In the genomic region with DNA sequence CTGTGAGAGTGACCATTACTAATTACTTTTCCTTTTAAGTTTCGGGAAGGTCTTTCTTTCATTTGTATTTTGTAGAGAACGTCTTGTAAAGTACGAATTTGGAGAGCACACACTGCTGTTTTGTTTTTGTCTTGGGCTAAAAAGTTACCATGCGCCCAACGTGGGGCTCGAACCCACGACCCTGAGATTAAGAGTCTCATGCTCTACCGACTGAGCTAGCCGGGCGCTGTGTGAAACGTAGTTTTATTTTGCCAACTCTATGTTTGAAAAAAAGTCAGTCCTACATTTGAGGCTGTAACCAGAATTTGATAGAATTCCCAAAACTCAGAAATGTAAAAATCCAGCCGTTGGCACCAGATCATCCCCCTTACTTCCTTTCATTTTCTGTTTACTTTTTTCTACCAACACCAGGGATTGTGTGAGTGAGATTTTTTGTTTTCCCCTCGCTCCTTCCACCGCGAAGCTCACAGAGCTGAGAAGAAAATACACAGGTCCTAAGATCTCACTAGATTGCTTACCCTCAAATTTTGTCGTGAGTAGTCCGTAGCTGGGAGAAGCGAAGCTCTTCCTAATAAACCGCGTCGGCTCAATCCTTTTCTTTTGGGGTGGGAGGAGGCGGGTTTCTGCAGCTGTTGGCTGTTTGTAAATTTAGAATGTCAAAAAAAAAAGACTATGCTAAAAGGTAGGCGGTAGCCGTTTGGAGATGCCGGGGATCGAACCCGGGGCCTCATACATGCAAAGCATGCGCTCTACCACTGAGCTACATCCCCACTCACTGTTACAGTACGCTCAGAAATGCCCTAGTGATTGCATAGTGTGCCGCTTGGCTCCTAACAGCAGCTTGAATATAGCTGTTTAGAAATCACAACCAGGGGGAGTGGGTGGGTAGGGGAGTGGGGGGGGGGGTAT, we compare ENCODE assay signal across 8 mouse cellular contexts. TPM values are rescaled to one million over a fixed set of nuclear protein-coding genes. Genes with fewer than 3 reads are reported as not detected.
A peak's percentile ranks its signal among the peaks of the same experiment; 100 is the strongest.
DNase-seq lines count a peak whose midpoint lies in the region; ATAC-seq and TF ChIP-seq lines count a peak whose summit lies in the region.

No protein-coding gene starts in this region.

- no peak for TF ChIP-seq CTCF in ES-Bruce4 (IDR thresholded peaks at IDR 0.05; ENCODE audit: low read depth, low read length)

- TF ChIP-seq POLR2A in ES-Bruce4 (IDR thresholded peaks at IDR 0.05; ENCODE audit: insufficient read depth, low read length): no peak

- H3K9ac ChIP-seq in ES-Bruce4 (ENCODE audit: low read depth, poor library complexity, severe bottlenecking): peak overlapping the region; percentile 92
- H3K9ac ChIP-seq in forebrain, embryonic 14.5 days (ENCODE audit: low read length): peak overlapping the region; percentile 69
- peak overlapping the region; percentile 57 for H3K9ac ChIP-seq in neural tube, embryonic 14.5 days (replicated peaks; ENCODE audit: low read depth, low read length)

- peak; percentile 92 for ATAC-seq in forebrain, embryonic 14.5 days
- ATAC-seq in neural tube, embryonic 14.5 days (ENCODE audit: low read depth): peak; percentile 92

- WGBS in forebrain, embryonic 14.5 days: under 1% methylated on average over 30 of the region's 30 CpGs
- WGBS in neural tube, embryonic 14.5 days: under 1% methylated on average over 30 of the region's 30 CpGs

- 0 out of 2 replicates have a peak, but pooled peaks have one; percentile 16 for TF ChIP-seq EP300 in ES-Bruce4 (IDR thresholded peaks at IDR 0.05; ENCODE audit: insufficient read depth, low read depth, low read length)

- 0 out of 2 replicates have a peak overlapping the region, but pooled peaks have one; percentile 24 for H3K27ac ChIP-seq in ES-Bruce4 (ENCODE audit: insufficient read depth, low read length)
- peak overlapping the region; percentile 50; the same call in 1 of the 2 replicates for H3K27ac ChIP-seq in forebrain, embryonic 14.5 days (ENCODE audit: low read depth, low read length)
- peak overlapping the region; percentile 35; the same call in 1 of the 2 replicates for H3K27ac ChIP-seq in neural tube, embryonic 14.5 days (ENCODE audit: low read depth, low read length)

- intact Hi-C loops in heart, postnatal 14 days (cut with DNase I): loop anchor here (1.0 to 2.0 kb wide), 2 partner anchors 15 to 22 kb away; no protein-coding TSS in a partner anchor

- DNase-seq in cerebellum, adult 11 months: peak; percentile 88
- peak; percentile 93 for DNase-seq in forebrain, embryonic 14.5 days (ENCODE audit: low spot score)
- DNase-seq in heart, postnatal 14 days: peak; percentile 92
- DNase-seq in layer of hippocampus, adult 11-12 months (ENCODE audit: low spot score): peak; percentile 92
- peak; percentile 91 to 93 for DNase-seq in lung, adult 18-20 months
- peak; percentile 79 for DNase-seq in testis, postnatal 14 days (ENCODE audit: low spot score)

- no peaks in the 10 kb centered on the region for H3K4me1 ChIP-seq in ES-Bruce4 (ENCODE audit: control insufficient read depth, insufficient read depth, low read length)
- H3K4me1 ChIP-seq in forebrain, embryonic 14.5 days (ENCODE audit: control insufficient read depth, insufficient read depth, low read length): peaks cover 4% of the 10 kb centered on the region; the same call in 1 of the 2 replicates
- H3K4me1 ChIP-seq in neural tube, embryonic 14.5 days (ENCODE audit: control insufficient read depth, insufficient read depth, low read length): no peaks in the 10 kb centered on the region

- H3K9me3 ChIP-seq in ES-Bruce4 (replicated peaks; ENCODE audit: control insufficient read depth, insufficient read depth, low read length, poor library complexity, severe bottlenecking): no peaks in the 10 kb centered on the region
- no peaks in the 10 kb centered on the region for H3K9me3 ChIP-seq in forebrain, embryonic 14.5 days (replicated peaks; ENCODE audit: control insufficient read depth, low read length)
- H3K9me3 ChIP-seq in neural tube, embryonic 14.5 days (ENCODE audit: control insufficient read depth, low read length): no peaks in the 10 kb centered on the region

- H3K4me2 ChIP-seq in forebrain, embryonic 14.5 days (ENCODE audit: low read length): peak overlapping the region; percentile 56
- peak overlapping the region; percentile 48 for H3K4me2 ChIP-seq in neural tube, embryonic 14.5 days (ENCODE audit: low read depth, low read length)

- peak overlapping the region; percentile 90 for H3K4me3 ChIP-seq in ES-Bruce4 (ENCODE audit: low read depth, low read length)
- H3K4me3 ChIP-seq in forebrain, embryonic 14.5 days (ENCODE audit: low read depth, low read length): peak overlapping the region; percentile 56
- peak overlapping the region; percentile 53 for H3K4me3 ChIP-seq in neural tube, embryonic 14.5 days (ENCODE audit: low read depth, low read length)

- 0 out of 2 replicates have a peak, but pooled peaks cover 3% of the 10 kb centered on the region for H3K27me3 ChIP-seq in ES-Bruce4 (ENCODE audit: control insufficient read depth, insufficient read depth, low read length, poor library complexity, severe bottlenecking)
- 0 out of 2 replicates have a peak, but pooled peaks cover 5% of the 10 kb centered on the region for H3K27me3 ChIP-seq in forebrain, embryonic 14.5 days (replicated peaks; ENCODE audit: control insufficient read depth, insufficient read depth, low read length)
- H3K27me3 ChIP-seq in neural tube, embryonic 14.5 days (ENCODE audit: control insufficient read depth, insufficient read depth, low read length): peaks cover 2% of the 10 kb centered on the region; the same call in 1 of the 2 replicates

- no peaks in the 10 kb centered on the region for H3K36me3 ChIP-seq in ES-Bruce4 (ENCODE audit: control insufficient read depth, insufficient read depth, low read length, poor library complexity, severe bottlenecking)
- H3K36me3 ChIP-seq in forebrain, embryonic 14.5 days (ENCODE audit: control insufficient read depth, insufficient read depth, low read length): no peaks in the 10 kb centered on the region
- H3K36me3 ChIP-seq in neural tube, embryonic 14.5 days (ENCODE audit: control insufficient read depth, insufficient read depth, low read length): no peaks in the 10 kb centered on the region

RNA-seq across cellular contexts. Expression of gene Gm12184, which starts 7.5 kb away (rescaled TPM):
- polyA plus RNA-seq in ES-Bruce4 (2011; ENCODE audit: insufficient read depth, insufficient read length, low read depth, missing spikeins): 88.5 and 95.4 TPM in 2 replicates
- polyA plus RNA-seq in forebrain, embryonic 14.5 days (2014; fragmentation: Nextera tagmentation; extraction: Ambion mirVana): 3.5 and 3.6 TPM in 2 replicates
- total RNA-seq in heart, postnatal 14 days (2021): 1 to 10 TPM; 2.6 to 3.0 TPM
- 3.0 TPM in 2 replicates for polyA plus RNA-seq in neural tube, embryonic 14.5 days (2014; fragmentation: Nextera tagmentation; extraction: Ambion mirVana)

RNA-seq across cellular contexts. Expression of gene Trim7, which starts 8.0 kb away (rescaled TPM):
- 8.1 and 8.7 TPM in 2 replicates for polyA plus RNA-seq in ES-Bruce4 (2011; ENCODE audit: insufficient read depth, insufficient read length, low read depth, missing spikeins)
- polyA plus RNA-seq in forebrain, embryonic 14.5 days (2014; fragmentation: Nextera tagmentation; extraction: Ambion mirVana): 0.61 and 1.3 TPM in 2 replicates
- 10 to 100 TPM; 23.4 to 23.9 TPM for total RNA-seq in heart, postnatal 14 days (2021)
- 1.5 and 2.0 TPM in 2 replicates for polyA plus RNA-seq in neural tube, embryonic 14.5 days (2014; fragmentation: Nextera tagmentation; extraction: Ambion mirVana)

RNA-seq across cellular contexts. Expression of gene Trim41, which starts 16.8 kb away (rescaled TPM):
- polyA plus RNA-seq in ES-Bruce4 (2011; ENCODE audit: insufficient read depth, insufficient read length, low read depth, missing spikeins): 29.6 and 32.2 TPM in 2 replicates
- polyA plus RNA-seq in forebrain, embryonic 14.5 days (2014; fragmentation: Nextera tagmentation; extraction: Ambion mirVana): 3.2 and 4.0 TPM in 2 replicates
- 10 to 100 TPM; 26.4 to 27.0 TPM for total RNA-seq in heart, postnatal 14 days (2021)
- 5.1 and 5.6 TPM in 2 replicates for polyA plus RNA-seq in neural tube, embryonic 14.5 days (2014; fragmentation: Nextera tagmentation; extraction: Ambion mirVana)

RNA-seq across cellular contexts. Expression of gene Rack1, which starts 33.9 kb away (rescaled TPM):
- 2,044 and 2,161 TPM in 2 replicates for polyA plus RNA-seq in ES-Bruce4 (2011; ENCODE audit: insufficient read depth, insufficient read length, low read depth, missing spikeins)
- polyA plus RNA-seq in forebrain, embryonic 14.5 days (2014; fragmentation: Nextera tagmentation; extraction: Ambion mirVana): 553 and 718 TPM in 2 replicates
- total RNA-seq in heart, postnatal 14 days (2021): 100 to 1,000 TPM; 400 to 478 TPM
- polyA plus RNA-seq in neural tube, embryonic 14.5 days (2014; fragmentation: Nextera tagmentation; extraction: Ambion mirVana): 400 and 442 TPM in 2 replicates

RNA-seq across cellular contexts. Expression of gene Irgm1, which starts 37.5 kb away (rescaled TPM):
- 18.5 and 20.1 TPM in 2 replicates for polyA plus RNA-seq in ES-Bruce4 (2011; ENCODE audit: insufficient read depth, insufficient read length, low read depth, missing spikeins)
- 1.9 and 2.2 TPM in 2 replicates for polyA plus RNA-seq in forebrain, embryonic 14.5 days (2014; fragmentation: Nextera tagmentation; extraction: Ambion mirVana)
- total RNA-seq in heart, postnatal 14 days (2021): 1 to 10 TPM; 7.1 to 7.2 TPM
- 3.1 and 3.6 TPM in 2 replicates for polyA plus RNA-seq in neural tube, embryonic 14.5 days (2014; fragmentation: Nextera tagmentation; extraction: Ambion mirVana)

Comparison
In these comparisons a context has a peak if more than half of its experiments do, and no peak if none do; other contexts are left out.
1. Peak in every context shown above with its lines: DNase-seq, ATAC-seq, H3K4me3 ChIP-seq and H3K27ac ChIP-seq.
2. RNA of gene Gm12184, which starts 7.5 kb away (polyA plus RNA-seq): 88.5 to 95.4 TPM in ES-Bruce4; 3.5 to 3.6 TPM in forebrain, embryonic 14.5 days and 3.0 TPM in neural tube, embryonic 14.5 days; every median in the first group is over 10 times any median in the second.